In the genomic region with DNA sequence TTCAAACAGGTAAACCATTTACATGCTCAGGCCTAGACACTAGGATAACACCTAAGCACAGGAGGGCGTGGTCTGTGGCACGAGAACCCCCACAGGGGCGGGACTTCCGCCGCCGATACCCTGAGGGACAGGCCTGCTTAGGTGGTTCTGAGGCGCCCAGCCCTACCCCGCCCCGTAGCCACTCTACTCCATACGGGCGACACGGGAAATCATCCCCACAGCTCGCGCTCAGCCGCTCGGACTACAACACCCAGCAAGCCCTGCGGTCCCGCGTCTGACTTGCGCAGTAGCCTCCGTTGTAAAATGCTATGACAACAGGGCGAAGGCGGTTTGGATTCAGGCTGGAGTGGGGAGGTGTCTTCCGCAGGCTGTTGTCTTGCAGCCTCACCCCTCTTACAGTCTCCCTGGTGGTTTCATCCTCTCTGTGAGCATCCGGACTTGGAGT, we compare ENCODE assay signal across 8 mouse cellular contexts. TPM values are rescaled to one million over a fixed set of nuclear protein-coding genes. Genes with fewer than 3 reads are reported as not detected.
A peak's percentile ranks its signal among the peaks of the same experiment; 100 is the strongest.
DNase-seq lines count a peak whose midpoint lies in the region; ATAC-seq lines count a peak whose summit lies in the region.

A gene (plus strand): TSS at position 292 of the 445 bp plus-strand sequence.

- ATAC-seq in megakaryocyte progenitor cell, adult 5-6 weeks (replicated peaks; ENCODE audit: poor library complexity): peak; percentile 97

- DNase-seq in adipocyte (ENCODE audit: low spot score): peak; percentile 81
- peak; percentile 97 for DNase-seq in embryo, embryonic 10 days (ENCODE audit: low spot score)
- DNase-seq in gastrocnemius, postnatal 10 days: peak; percentile 86
- DNase-seq in induced T-regulatory cell, adult 2 months (ENCODE audit: low read depth): peak; percentile 96
- peak; percentile 93 to 97 for DNase-seq in left cerebral cortex, adult 9 months (ENCODE audit: low spot score in 2 of 2)
- DNase-seq in right cerebral cortex, postnatal 14 days: peak; percentile 93
- peak; percentile 88 to 92 for DNase-seq in urinary bladder, postnatal 36 days (ENCODE audit: low spot score in 2 of 2)

RNA-seq across cellular contexts. Expression of the gene that starts here (rescaled TPM):
- 10 to 100 TPM in 1 of 2 experiments, 1 to 10 TPM in 1; 9.6 to 11.3 TPM for total RNA-seq in gastrocnemius, postnatal 10 days (2021)
- total RNA-seq in megakaryocyte progenitor cell, adult 5-6 weeks (2015): 16.9 and 20.8 TPM in 2 replicates
- total RNA-seq in megakaryocyte progenitor cell, adult 5-6 weeks (2017): 18.9 and 21.3 TPM in 2 replicates

Comparison
In these comparisons a context has a peak if more than half of its experiments do, and no peak if none do; other contexts are left out.
1. Peak in every context shown above with its lines: DNase-seq and ATAC-seq.